Mouse (Mus musculus) liver, postnatal 0 days (tissue): ENCODE measurements around the gene Spock1.

ENCODE experiments used
- CTCF ChIP-seq: sonication (generic); IDR thresholded peaks from 2 replicates; pipeline ENCODE4 v1.5.1; 2016; ENCODE audit warnings: antibody characterized with exemption, low read depth
- EP300 ChIP-seq: IDR thresholded peaks from 2 replicates; pipeline ENCODE4 v1.6.1; 2016; ENCODE audit warnings: antibody characterized with exemption, low read depth, mild to moderate bottlenecking

GRCm38 (mm10) chr13:57609946-57610345 is 298.2 kb downstream of the Spock1 start:
- no peak for TF ChIP-seq EP300
- TF ChIP-seq CTCF: no peak
